Mouse (Mus musculus) limb, embryonic 12.5 days (tissue): ENCODE results near the gene Mccc1. TPM values are rescaled to one million over a fixed set of nuclear protein-coding genes. Genes with fewer than 3 reads are reported as not detected.

Experiments
- ATAC-seq: fragments of 200-750 bp; cut with Nextera tagmentation; 2 replicates; pipeline ENCODE4 v1.8.0; 2017; ENCODE audit warnings: low read depth, moderate TSS enrichment; ENCODE audit not compliant: insufficient number of reproducible peaks, insufficient read depth, low FRiP score, low TSS enrichment
- H3K27ac ChIP-seq: fragments of 300-500 bp; sonication (generic); 2 replicates; pipeline ENCODE4 v1.5.1; 2016; ENCODE audit warnings: mild to moderate bottlenecking, moderate library complexity
- H3K27me3 ChIP-seq: fragments of 300-500 bp; sonication (generic); 2 replicates; pipeline ENCODE4 v1.6.1; 2016; ENCODE audit warnings: mild to moderate bottlenecking, moderate library complexity
- H3K36me3 ChIP-seq: fragments of 300-500 bp; sonication (generic); 2 replicates; pipeline ENCODE4 v1.6.1; 2016; ENCODE audit warnings: mild to moderate bottlenecking, moderate library complexity
- H3K4me1 ChIP-seq: fragments of 300-500 bp; sonication (generic); replicated peaks from 2 replicates; pipeline ENCODE4 v1.6.1; 2016
- H3K4me2 ChIP-seq: fragments of 300-500 bp; sonication (generic); 2 replicates; pipeline ENCODE4 v1.6.1; 2016; ENCODE audit warnings: mild to moderate bottlenecking, moderate library complexity
- H3K4me3 ChIP-seq: fragments of 300-500 bp; sonication (generic); replicated peaks from 2 replicates; pipeline ENCODE4 v1.5.1; 2016; ENCODE audit warnings: mild to moderate bottlenecking
- H3K9ac ChIP-seq: fragments of 300-500 bp; sonication (generic); replicated peaks from 2 replicates; pipeline ENCODE4 v1.6.1; 2016; ENCODE audit warnings: mild to moderate bottlenecking, moderate library complexity
- H3K9me3 ChIP-seq: fragments of 300-500 bp; sonication (generic); 2 replicates; pipeline ENCODE4 v1.6.1; 2016; ENCODE audit warnings: mild to moderate bottlenecking, moderate library complexity
- WGBS: fragments of 180-500 bp; shearing (Covaris S2); methylation state at CpG from one replicate; pipeline ENCODE4 v1.1.7; 2016; 5-methylcytosine and 5-hydroxymethylcytosine counted together
- polyA plus RNA-seq: library from polyadenylated mRNA; unstranded; fragments of >200 nt; fragmentation: Nextera tagmentation; extraction: Ambion mirVana; gene quantifications from 2 replicates; pipeline ENCODE4 v1.2.1, GENCODE M21; 2016

Mccc1 gene
- polyA plus RNA-seq, 1 experiment from 2014 or later = 44.6 TPM

- under 1% methylated on average over 14 of the region's 14 CpGs for WGBS
- Histone ChIP-seq H3K36me3 (peaks cover 12% of the 10 kb centered on the region; the same call in 1 of the 2 replicates), H3K4me3 (peak overlapping the region; percentile 90), H3K27me3 (no peaks in the 10 kb centered on the region), H3K4me2 (peak overlapping the region; percentile 83), H3K4me1 (peaks cover 17% of the 10 kb centered on the region), H3K9ac (peak overlapping the region; percentile 99), H3K9me3 (no peaks in the 10 kb centered on the region), H3K27ac (peak overlapping the region; percentile 96)
- peak; percentile 28; the same call in 1 of the 2 replicates for ATAC-seq
Measured at GRCm38 (mm10) chr3:35933405-35933777, 67.1 kb downstream of the Mccc1 start.

GRCm38 (mm10) chr3:35932735-35933404, 67.6 kb downstream of the Mccc1 start:
- Histone ChIP-seq H3K4me3 (peak overlapping the region; percentile 90), H3K4me2 (peak overlapping the region; percentile 83), H3K36me3 (peaks cover 10% of the 10 kb centered on the region; the same call in 1 of the 2 replicates), H3K9ac (peak overlapping the region; percentile 99), H3K4me1 (peaks cover 17% of the 10 kb centered on the region), H3K27ac (peak overlapping the region; percentile 96), H3K9me3 (no peaks in the 10 kb centered on the region), H3K27me3 (no peaks in the 10 kb centered on the region)
- WGBS = under 1% methylated on average over 56 of the region's 73 CpGs
- ATAC-seq = peak; percentile 91

GRCm38 (mm10) chr3:35931896-35932727, 68.4 kb downstream of the Mccc1 start:
- Histone ChIP-seq H3K36me3 (peaks cover 4% of the 10 kb centered on the region; the same call in 1 of the 2 replicates), H3K9ac (peak overlapping the region; percentile 99), H3K4me2 (peak overlapping the region; percentile 83), H3K27ac (peak overlapping the region; percentile 96), H3K9me3 (no peaks in the 10 kb centered on the region), H3K4me1 (peaks cover 17% of the 10 kb centered on the region), H3K4me3 (peak overlapping the region; percentile 90), H3K27me3 (no peaks in the 10 kb centered on the region)
- peak; percentile 71 for ATAC-seq
- under 1% methylated on average over 64 of the region's 65 CpGs for WGBS

- H3K27ac ChIP-seq = no peak overlapping the region
- ATAC-seq = no peak
- WGBS = 51% methylated on average over 7 of the region's 7 CpGs
Measured at GRCm38 (mm10) chr3:35931359-35931758, 69.1 kb downstream of the Mccc1 start.

GRCm38 (mm10) chr3:35929831-35930230, 70.6 kb downstream of the Mccc1 start:
- ATAC-seq = no peak
- no peaks in the 10 kb centered on the region for H3K36me3 ChIP-seq
- WGBS = 71% methylated on average over 8 of the region's 8 CpGs
- H3K4me2 ChIP-seq = no peak overlapping the region
- peaks cover 17% of the 10 kb centered on the region for H3K4me1 ChIP-seq
- no peaks in the 10 kb centered on the region for H3K27me3 ChIP-seq
- H3K9me3 ChIP-seq = no peaks in the 10 kb centered on the region
- no peak overlapping the region for H3K27ac ChIP-seq
- no peak overlapping the region for H3K9ac ChIP-seq
- no peak overlapping the region for H3K4me3 ChIP-seq

More at GRCm38 (mm10) chr3:35931359-35931758, 69.1 kb downstream of the Mccc1 start:
- Histone ChIP-seq H3K4me1 (peaks cover 17% of the 10 kb centered on the region), H3K27me3 (no peaks in the 10 kb centered on the region), H3K36me3 (no peaks in the 10 kb centered on the region), H3K9ac (peak overlapping the region; percentile 99), H3K4me2 (peak overlapping the region; percentile 83), H3K9me3 (no peaks in the 10 kb centered on the region), H3K4me3 (peak overlapping the region; percentile 90)

- H3K36me3 ChIP-seq = no peaks in the 10 kb centered on the region
- no peak overlapping the region for H3K9ac ChIP-seq
- no peak overlapping the region for H3K4me2 ChIP-seq
- ATAC-seq = no peak
- peaks cover 17% of the 10 kb centered on the region for H3K4me1 ChIP-seq
- H3K4me3 ChIP-seq = no peak overlapping the region
- H3K9me3 ChIP-seq = no peaks in the 10 kb centered on the region
- no peak overlapping the region for H3K27ac ChIP-seq
- H3K27me3 ChIP-seq = no peaks in the 10 kb centered on the region
- WGBS = 65% methylated on average over 3 of the region's 3 CpGs
Measured at GRCm38 (mm10) chr3:35929406-35929805, 71.1 kb downstream of the Mccc1 start.

- peaks cover 6% of the 10 kb centered on the region; the same call in 1 of the 2 replicates for H3K4me1 ChIP-seq
- ATAC-seq = no peak
- no peaks in the 10 kb centered on the region for H3K36me3 ChIP-seq
- H3K4me2 ChIP-seq = no peak overlapping the region
- WGBS = 79% methylated on average over 2 of the region's 2 CpGs
- no peaks in the 10 kb centered on the region for H3K9me3 ChIP-seq
- no peak overlapping the region for H3K9ac ChIP-seq
- no peaks in the 10 kb centered on the region for H3K27me3 ChIP-seq
- H3K4me3 ChIP-seq = no peak overlapping the region
- H3K27ac ChIP-seq = no peak overlapping the region
Measured at GRCm38 (mm10) chr3:35925852-35926251, 74.6 kb downstream of the Mccc1 start.

GRCm38 (mm10) chr3:35924007-35924406, 76.5 kb downstream of the Mccc1 start:
- no peak overlapping the region for H3K9ac ChIP-seq
- no peak overlapping the region for H3K4me3 ChIP-seq
- no peaks in the 10 kb centered on the region for H3K27me3 ChIP-seq
- no peaks in the 10 kb centered on the region for H3K9me3 ChIP-seq
- ATAC-seq = no peak
- no peak overlapping the region for H3K4me2 ChIP-seq
- H3K36me3 ChIP-seq = no peaks in the 10 kb centered on the region
- H3K27ac ChIP-seq = no peak overlapping the region
- 78% methylated on average over 3 of the region's 3 CpGs for WGBS
- no peaks in the 10 kb centered on the region for H3K4me1 ChIP-seq

GRCm38 (mm10) chr3:35923495-35923894, 77.0 kb downstream of the Mccc1 start:
- WGBS = 41% methylated on average over 7 of the region's 7 CpGs
- H3K9ac ChIP-seq = no peak overlapping the region
- H3K4me1 ChIP-seq = no peaks in the 10 kb centered on the region
- H3K4me3 ChIP-seq = no peak overlapping the region
- H3K4me2 ChIP-seq = no peak overlapping the region
- no peak overlapping the region for H3K27ac ChIP-seq
- no peaks in the 10 kb centered on the region for H3K9me3 ChIP-seq
- no peaks in the 10 kb centered on the region for H3K27me3 ChIP-seq
- H3K36me3 ChIP-seq = no peaks in the 10 kb centered on the region
- no peak for ATAC-seq

GRCm38 (mm10) chr3:35922522-35922921, 78.0 kb downstream of the Mccc1 start:
- Histone ChIP-seq H3K9me3 (no peaks in the 10 kb centered on the region), H3K9ac (no peak overlapping the region), H3K36me3 (peaks cover 9% of the 10 kb centered on the region), H3K4me3 (no peak overlapping the region), H3K27me3 (no peaks in the 10 kb centered on the region), H3K27ac (no peak overlapping the region), H3K4me2 (no peak overlapping the region), H3K4me1 (no peaks in the 10 kb centered on the region)
- 81% methylated on average over 4 of the region's 4 CpGs for WGBS
- no peak for ATAC-seq

GRCm38 (mm10) chr3:35918229-35918628, 82.2 kb downstream of the Mccc1 start:
- H3K27ac ChIP-seq = no peak overlapping the region
- H3K9ac ChIP-seq = no peak overlapping the region
- no peaks in the 10 kb centered on the region for H3K27me3 ChIP-seq
- no peaks in the 10 kb centered on the region for H3K4me1 ChIP-seq
- H3K36me3 ChIP-seq = peaks cover 46% of the 10 kb centered on the region
- H3K4me3 ChIP-seq = no peak overlapping the region
- ATAC-seq = no peak
- 82% methylated on average over 3 of the region's 3 CpGs for WGBS
- H3K9me3 ChIP-seq = no peaks in the 10 kb centered on the region
- no peak overlapping the region for H3K4me2 ChIP-seq
